Mouse (Mus musculus) embryonic fibroblast, embryonic 13.5 days (primary cell): ENCODE measurements at regions not wholly inside any gene's neighbourhood (a gene's known extent, or its start where the extent isn't known, plus 50 kb on each side); places are given as distances from the start of the nearest gene placed in this dataset.
A peak's percentile ranks its signal among the peaks of the same experiment; 100 is the strongest.

Experiments used
- H3K27ac ChIP-seq: 2 replicates; pipeline ENCODE4 v1.5.1; 2012; ENCODE audit warnings: low read length, control low read depth, inconsistent platforms; ENCODE audit not compliant: insufficient read depth
- H3K4me1 ChIP-seq: 2 replicates; pipeline ENCODE4 v1.6.1; 2011; ENCODE audit warnings: low read length; ENCODE audit not compliant: control insufficient read depth, insufficient read depth
- H3K4me3 ChIP-seq: 2 replicates; pipeline ENCODE4 v1.5.1; 2011; ENCODE audit warnings: mild to moderate bottlenecking, control low read depth, low read length; ENCODE audit not compliant: insufficient read depth
- CTCF ChIP-seq: IDR thresholded peaks from 2 replicates; pipeline ENCODE4 v1.5.1; 2011; ENCODE audit warnings: mild to moderate bottlenecking, control low read depth, low read length, moderate library complexity, borderline replicate concordance; ENCODE audit not compliant: insufficient read depth
- POLR2A ChIP-seq: IDR thresholded peaks from 2 replicates; pipeline ENCODE4 v1.6.1; 2011; ENCODE audit warnings: low read depth, mild to moderate bottlenecking, control low read depth, low read length, moderate library complexity

DNA sequence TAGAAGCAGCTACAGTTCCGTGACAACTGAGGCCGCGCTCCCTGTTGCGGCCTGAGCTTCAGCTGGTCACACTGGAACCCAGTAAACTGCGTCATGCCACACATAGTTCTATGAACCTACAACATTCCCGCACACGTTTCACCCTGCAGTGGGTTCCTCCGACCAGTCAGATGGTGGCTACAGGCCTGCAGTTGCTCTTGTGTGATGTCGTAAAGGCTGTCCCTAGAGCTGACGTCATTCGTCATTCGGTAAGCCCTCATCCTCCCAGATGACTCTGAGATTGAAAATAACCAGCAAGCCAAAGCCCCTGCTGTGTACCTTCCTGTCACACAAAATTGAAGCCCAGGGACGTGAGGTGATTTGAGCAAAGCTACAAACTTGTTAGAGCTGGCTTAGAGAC lies 126.7 kb downstream of the Psmg1 start:
- Histone ChIP-seq H3K4me3 (no peak overlapping the region), H3K4me1 (no peaks in the 10 kb centered on the region), H3K27ac (no peak overlapping the region)
- TF ChIP-seq CTCF: no peak
- TF ChIP-seq POLR2A: no peak

GRCm38 (mm10) chr16:95863565-95863964 lies 127.2 kb downstream of the Psmg1 start:
- H3K4me1 ChIP-seq: no peaks in the 10 kb centered on the region
- H3K27ac ChIP-seq: no peak overlapping the region
- no peak overlapping the region for H3K4me3 ChIP-seq
- TF ChIP-seq POLR2A (no peak), CTCF (no peak)

GRCm38 (mm10) chr16:95862621-95863020 lies 128.1 kb downstream of the Psmg1 start:
- TF ChIP-seq CTCF (no peak), POLR2A (no peak)
- Histone ChIP-seq H3K4me3 (no peak overlapping the region), H3K4me1 (no peaks in the 10 kb centered on the region), H3K27ac (no peak overlapping the region)

DNA sequence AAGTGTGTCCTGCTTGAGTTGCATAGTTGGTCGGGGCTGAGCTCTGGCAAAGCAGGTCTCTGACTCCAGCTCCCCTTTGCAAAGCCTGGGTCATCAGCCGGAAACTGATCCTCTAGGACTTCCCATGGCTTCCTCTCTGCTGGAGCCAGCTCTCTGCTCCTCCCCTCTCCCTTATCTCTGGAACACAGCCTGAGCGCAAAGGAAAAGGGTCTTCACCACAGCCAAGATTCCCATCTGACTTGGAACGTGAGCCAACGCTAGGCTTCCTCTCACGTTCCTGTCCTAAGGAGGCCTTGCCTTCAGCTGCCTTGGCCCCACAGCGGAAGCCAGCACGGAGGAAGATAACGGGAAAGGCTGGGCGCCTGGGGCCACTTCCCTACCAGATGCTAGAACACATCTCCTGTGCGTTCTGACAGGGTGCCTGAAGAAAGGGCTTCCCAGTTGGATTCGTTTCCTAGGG lies 129.5 kb downstream of the Psmg1 start:
- TF ChIP-seq POLR2A (no peak), CTCF (no peak)
- H3K27ac ChIP-seq: no peak overlapping the region
- H3K4me1 ChIP-seq: no peaks in the 10 kb centered on the region
- no peak overlapping the region for H3K4me3 ChIP-seq

DNA sequence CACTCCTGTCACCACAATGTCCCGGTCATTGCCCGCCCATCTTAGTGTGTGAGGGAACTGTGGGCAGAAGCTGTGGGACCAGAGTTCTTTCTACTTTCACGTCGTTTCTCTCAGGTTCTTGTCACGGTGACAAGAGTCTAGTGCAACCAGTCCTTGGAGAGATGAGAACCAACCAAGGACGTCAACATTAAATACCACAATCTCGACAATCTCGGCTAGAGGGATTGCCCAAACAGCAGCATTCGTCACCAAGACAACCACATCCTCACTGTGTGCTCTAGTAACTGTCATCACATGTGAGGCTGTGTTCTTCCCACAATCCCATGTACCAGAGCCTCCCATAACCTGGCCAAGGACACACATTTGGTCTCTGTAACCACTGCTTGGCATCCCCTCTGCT lies 129.9 kb downstream of the Psmg1 start:
- TF ChIP-seq CTCF: no peak
- TF ChIP-seq POLR2A: no peak
- Histone ChIP-seq H3K4me3 (no peak overlapping the region), H3K4me1 (no peaks in the 10 kb centered on the region), H3K27ac (no peak overlapping the region)

GRCm38 (mm10) chr16:95860111-95860510 lies 130.6 kb downstream of the Psmg1 start:
- Histone ChIP-seq H3K27ac (no peak overlapping the region), H3K4me3 (no peak overlapping the region), H3K4me1 (no peaks in the 10 kb centered on the region)
- no peak for TF ChIP-seq CTCF
- TF ChIP-seq POLR2A: no peak

GRCm38 (mm10) chr16:95857403-95857802 lies 133.4 kb downstream of the Psmg1 start:
- Histone ChIP-seq H3K4me3 (no peak overlapping the region), H3K4me1 (no peaks in the 10 kb centered on the region), H3K27ac (no peak overlapping the region)
- no peak for TF ChIP-seq POLR2A
- no peak for TF ChIP-seq CTCF

- no peaks in the 10 kb centered on the region for H3K4me1 ChIP-seq
- no peak overlapping the region for H3K4me3 ChIP-seq
- TF ChIP-seq CTCF (no peak), POLR2A (no peak)
- H3K27ac ChIP-seq: no peak overlapping the region
Measured at GRCm38 (mm10) chr16:95855230-95855629, 135.5 kb downstream of the Psmg1 start.

GRCm38 (mm10) chr16:95851907-95852306 lies 138.9 kb downstream of the Psmg1 start:
- H3K27ac ChIP-seq: no peak overlapping the region
- no peak for TF ChIP-seq POLR2A
- no peak for TF ChIP-seq CTCF
- H3K4me3 ChIP-seq: no peak overlapping the region
- peaks cover 3% of the 10 kb centered on the region; the same call in 1 of the 2 replicates for H3K4me1 ChIP-seq

- TF ChIP-seq CTCF: no peak
- TF ChIP-seq POLR2A: no peak
Measured at GRCm38 (mm10) chr16:95848555-95849082, 142.1 kb downstream of the Psmg1 start.

More at GRCm38 (mm10) chr16:95848555-95849082, 142.1 kb downstream of the Psmg1 start:
- H3K4me1 ChIP-seq: peaks cover 3% of the 10 kb centered on the region; the same call in 1 of the 2 replicates
- no peak overlapping the region for H3K4me3 ChIP-seq
- peak overlapping the region; percentile 29; the same call in 1 of the 2 replicates for H3K27ac ChIP-seq
